In genomic region chr7:130898373-130898772, GRCm38 (mm10) we compare ENCODE assay signal across 9 mouse cellular contexts. TPM values are rescaled to one million over a fixed set of nuclear protein-coding genes. Genes with fewer than 3 reads are reported as not detected.
DNase-seq lines count a peak whose midpoint lies in the region; ATAC-seq lines count a peak whose summit lies in the region.
"Had no signal": no experiment of that assay in that cellular context is flagged by ENCODE, and none has a peak within 500 bp of the region (broad histone marks: within the 10 kb centered on the region; RNA-seq: fewer than 3 reads in every experiment).

No protein-coding gene starts in this region.

- H3K9ac ChIP-seq in hindbrain, embryonic 16.5 days (ENCODE audit: low read depth, low read length), result no peak overlapping the region
- H3K9ac ChIP-seq: lung, embryonic 15.5 days had no signal

- no peaks in the 10 kb centered on the region for H3K27me3 ChIP-seq in hindbrain, embryonic 10.5 days (ENCODE audit: insufficient read depth, poor library complexity, severe bottlenecking)
- H3K27me3 ChIP-seq in hindbrain, embryonic 16.5 days (replicated peaks; ENCODE audit: control insufficient read depth, insufficient read depth, low read length), result no peaks in the 10 kb centered on the region
- H3K27me3 ChIP-seq: lung, embryonic 15.5 days had no signal

- H3K9me3 ChIP-seq in hindbrain, embryonic 10.5 days, result no peaks in the 10 kb centered on the region
- no peaks in the 10 kb centered on the region for H3K9me3 ChIP-seq in hindbrain, embryonic 16.5 days (ENCODE audit: control insufficient read depth, low read length)
- H3K9me3 ChIP-seq: lung, embryonic 15.5 days had no signal

- H3K36me3 ChIP-seq in hindbrain, embryonic 10.5 days, result peaks cover 66% of the 10 kb centered on the region
- peaks cover 13% of the 10 kb centered on the region for H3K36me3 ChIP-seq in hindbrain, embryonic 16.5 days (ENCODE audit: control insufficient read depth, insufficient read depth, low read length)

- WGBS in hindbrain, embryonic 10.5 days, result 80% methylated on average over 4 of the region's 4 CpGs
- WGBS in hindbrain, embryonic 16.5 days, result 82% methylated on average over 4 of the region's 4 CpGs

- ATAC-seq in hindbrain, embryonic 16.5 days, result no peak
- ATAC-seq: forebrain, embryonic 16.5 days had no signal

- no peak overlapping the region for H3K27ac ChIP-seq in hindbrain, embryonic 10.5 days
- no peak overlapping the region for H3K27ac ChIP-seq in hindbrain, embryonic 16.5 days (ENCODE audit: low read depth, low read length)
- H3K27ac ChIP-seq: lung, embryonic 15.5 days had no signal

- H3K4me2 ChIP-seq in hindbrain, embryonic 16.5 days (ENCODE audit: low read length), result no peak overlapping the region
- H3K4me2 ChIP-seq: lung, embryonic 15.5 days had no signal

- no peak overlapping the region for H3K4me3 ChIP-seq in hindbrain, embryonic 10.5 days
- no peak overlapping the region for H3K4me3 ChIP-seq in hindbrain, embryonic 16.5 days (ENCODE audit: low read length)
- H3K4me3 ChIP-seq: lung, embryonic 15.5 days had no signal

- peak; percentile 23 for DNase-seq in hindbrain, embryonic 10.5 days (ENCODE audit: low spot score)
- peak; percentile 48 for DNase-seq in lung, postnatal 10 days
- no peak for DNase-seq in lung, adult 18-20 months
- peak; percentile 78 for DNase-seq in ZHBTc4 (ENCODE audit: low read depth, low spot score)
- peak; percentile 25 for DNase-seq in mesoderm, embryonic 11.5 days (ENCODE audit: low read depth, low spot score)
- no peak for DNase-seq in thymus, postnatal 25 days

- H3K4me1 ChIP-seq in hindbrain, embryonic 10.5 days (replicated peaks), result no peaks in the 10 kb centered on the region
- H3K4me1 ChIP-seq in hindbrain, embryonic 16.5 days (ENCODE audit: control insufficient read depth, insufficient read depth, low read depth, low read length), result no peaks in the 10 kb centered on the region
- H3K4me1 ChIP-seq: lung, embryonic 15.5 days had no signal

RNA-seq across cellular contexts. Expression of gene Plekha1, which starts 32.8 kb away (rescaled TPM):
- polyA plus RNA-seq in hindbrain, embryonic 10.5 days (2016; fragmentation: Nextera tagmentation; extraction: Ambion mirVana), result 39.5 and 47.8 TPM in 2 replicates
- polyA plus RNA-seq in hindbrain, embryonic 16.5 days (2015; fragmentation: Nextera tagmentation; extraction: Ambion mirVana), result 59.0 and 60.4 TPM in 2 replicates

RNA-seq across cellular contexts. Expression of gene Htra1, which starts 37.5 kb away (rescaled TPM):
- polyA plus RNA-seq in hindbrain, embryonic 10.5 days (2016; fragmentation: Nextera tagmentation; extraction: Ambion mirVana), result 2.5 and 7.0 TPM in 2 replicates
- 23.1 and 25.9 TPM in 2 replicates for polyA plus RNA-seq in hindbrain, embryonic 16.5 days (2015; fragmentation: Nextera tagmentation; extraction: Ambion mirVana)

Comparison
In these comparisons a context has a peak if more than half of its experiments do, and no peak if none do; other contexts are left out.
1. DNase-seq: peak in hindbrain, embryonic 10.5 days (single experiment), lung, postnatal 10 days (single experiment), ZHBTc4 (single experiment) and mesoderm, embryonic 11.5 days (single experiment); none in lung, adult 18-20 months (0 of 2) and thymus, postnatal 25 days (single experiment).